In the genomic region with DNA sequence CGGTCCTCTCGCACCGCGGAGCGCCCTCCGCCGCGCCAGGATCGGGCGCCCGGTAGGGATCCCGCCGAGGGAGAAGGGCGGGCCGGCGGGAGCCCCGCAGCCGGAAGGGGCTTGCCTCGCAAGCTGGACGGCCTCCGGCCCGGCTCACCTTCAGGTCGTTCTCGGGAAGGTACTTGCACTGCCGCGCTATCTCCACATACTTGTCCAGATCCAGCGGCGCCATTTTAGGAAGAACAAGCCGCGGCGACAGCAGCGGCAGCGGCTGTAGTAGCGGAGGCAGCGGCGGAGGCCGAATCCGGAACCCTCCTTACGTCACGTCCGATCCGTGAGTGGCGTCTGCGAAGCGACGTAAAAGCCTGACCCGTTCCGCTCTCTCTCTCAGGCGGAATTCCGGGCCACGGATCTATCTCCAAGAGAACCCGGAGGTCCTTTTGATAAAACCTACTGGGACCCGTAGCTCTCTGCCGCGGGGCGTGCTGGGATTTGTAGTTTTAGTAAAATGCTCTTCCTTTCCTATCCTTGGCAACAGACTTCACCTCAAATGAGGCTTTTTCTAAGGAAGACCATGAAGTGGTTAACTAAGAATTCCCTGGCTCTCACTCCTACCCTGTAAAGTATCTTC, we compare ENCODE assay signal across 8 mouse cellular contexts. TPM values are rescaled to one million over a fixed set of nuclear protein-coding genes. Genes with fewer than 3 reads are reported as not detected.
DNase-seq lines count a peak whose midpoint lies in the region; ATAC-seq and TF ChIP-seq lines count a peak whose summit lies in the region.

Gene Ppp6c, minus strand, starts transcription at position 433 of the 622 bp plus-strand sequence.

- H3K4me3 ChIP-seq in ES-E14 (ENCODE audit: insufficient read depth in 1 of 2, low read depth in 1 of 2, low read length in 2 of 2, poor library complexity in 1 of 2, severe bottlenecking in 1 of 2), result peak within 1 kb of the TSS; percentile 82 to 87
- peak within 1 kb of the TSS; percentile 95 for H3K4me3 ChIP-seq in forebrain, embryonic 15.5 days
- peak within 1 kb of the TSS; percentile 86 for H3K4me3 ChIP-seq in lung, adult 2 months (replicated peaks; ENCODE audit: extremely low read depth, low read depth, low read length)

- peak; percentile 99 for ATAC-seq in forebrain, embryonic 15.5 days (replicated peaks)
- ATAC-seq in neutrophil, adult 5-6 weeks (ENCODE audit: extremely low read depth, insufficient number of reproducible peaks, low FRiP score, poor library complexity, severe bottlenecking), result peak; percentile 98

- DNase-seq in ES-E14 (ENCODE audit: low read depth, low spot score), result peak; percentile 92
- peak; percentile 95 for DNase-seq in cerebellum, adult 11-12 months
- DNase-seq in heart, postnatal 25 days (ENCODE audit: low spot score), result peak; percentile 88
- DNase-seq in layer of hippocampus, adult 18-20 months (ENCODE audit: low spot score in 2 of 2), result peak; percentile 93 to 99
- DNase-seq in lung, adult 2 months, result peak; percentile 92
- DNase-seq in thymus, adult 18-20 months, result peak; percentile 86 to 92

- intact Hi-C loops in heart, postnatal 25 days (cut with DNase I), result loop anchor here (10.0 kb wide), 1 partner anchor 871 kb away; no protein-coding TSS in a partner anchor

- H3K4me2 ChIP-seq in forebrain, embryonic 15.5 days (replicated peaks), result peak within 1 kb of the TSS; percentile 52

- under 1% methylated on average over 53 of the region's 56 CpGs for WGBS in forebrain, embryonic 15.5 days
- under 1% methylated on average over 56 of the region's 56 CpGs for WGBS in lung, adult 2 months

- peak; percentile 87 for TF ChIP-seq POLR2A in lung, adult 2 months (IDR thresholded peaks at IDR 0.05; ENCODE audit: borderline replicate concordance, extremely low read depth, low read depth, low read length)

- H3K36me3 ChIP-seq in ES-E14 (ENCODE audit: control insufficient read depth, insufficient read depth, low read length, poor library complexity, severe bottlenecking), result no peaks in the 10 kb centered on the region
- H3K36me3 ChIP-seq in forebrain, embryonic 15.5 days, result no peaks in the 10 kb centered on the region

- peak within 1 kb of the TSS; percentile 86 for H3K9ac ChIP-seq in ES-E14 (ENCODE audit: insufficient read depth, low read depth, low read length, poor library complexity, severe bottlenecking)
- H3K9ac ChIP-seq in forebrain, embryonic 15.5 days (replicated peaks), result peak within 1 kb of the TSS; percentile 92

- no peaks in the 10 kb centered on the region for H3K4me1 ChIP-seq in ES-E14 (ENCODE audit: control insufficient read depth in 2 of 2, insufficient read depth in 2 of 2, low read length in 2 of 2, poor library complexity in 1 of 2)
- peaks cover 27% of the 10 kb centered on the region for H3K4me1 ChIP-seq in forebrain, embryonic 15.5 days
- peaks cover 7% of the 10 kb centered on the region for H3K4me1 ChIP-seq in lung, adult 2 months (ENCODE audit: control insufficient read depth, insufficient read depth, low read length)

- H3K9me3 ChIP-seq in ES-E14 (ENCODE audit: control insufficient read depth, insufficient read depth, low read depth, low read length), result no peaks in the 10 kb centered on the region
- no peaks in the 10 kb centered on the region for H3K9me3 ChIP-seq in forebrain, embryonic 15.5 days

- peak within 1 kb of the TSS; percentile 32 for H3K27ac ChIP-seq in ES-E14 (ENCODE audit: insufficient read depth, low read depth, low read length, poor library complexity, severe bottlenecking)
- peak within 1 kb of the TSS; percentile 96 for H3K27ac ChIP-seq in forebrain, embryonic 15.5 days (replicated peaks)

- in situ Hi-C loops in ES-E14 (cut with MboI; ENCODE audit: low sequenced_read_pairs in 2 of 2, unreplicated experiment in 2 of 2), result no loop called here

- H3K27me3 ChIP-seq in forebrain, embryonic 15.5 days, result no peaks in the 10 kb centered on the region

- no peak for TF ChIP-seq CTCF in lung, adult 2 months (IDR thresholded peaks at IDR 0.05; ENCODE audit: insufficient read depth, low read length)

TF ChIP-seq in ES-E14, 5 proteins besides CTCF, POLR2A, EP300 and RAD21:
- peak; percentile 98 for TF ChIP-seq HCFC1 (IDR thresholded peaks at IDR 0.05; ENCODE audit: borderline replicate concordance, insufficient read depth, low read length)
- no peak for TF ChIP-seq CHD2 (IDR thresholded peaks at IDR 0.05; ENCODE audit: low read depth, low read length)
- TF ChIP-seq ZNF384 (IDR thresholded peaks at IDR 0.05; ENCODE audit: low read depth, low read length), result no peak
- TF ChIP-seq ZC3H11A (IDR thresholded peaks at IDR 0.05; ENCODE audit: borderline replicate concordance, low read depth, low read length), result no peak

RNA-seq across cellular contexts. Expression of gene Ppp6c, which starts in this region (rescaled TPM):
- total RNA-seq in ES-E14 (2012; rRNA removed), result 16.3 and 23.8 TPM in 2 replicates
- polyA plus RNA-seq in forebrain, embryonic 15.5 days (2015; fragmentation: Nextera tagmentation; extraction: Ambion mirVana), result 74.9 and 75.7 TPM in 2 replicates
- total RNA-seq in heart, postnatal 25 days (2021), result 10 to 100 TPM; 55.8 to 62.0 TPM
- 10 to 100 TPM; 67.7 to 68.4 TPM for total RNA-seq in layer of hippocampus, adult 18-20 months (2021)
- polyA plus RNA-seq in lung, adult 2 months (2012; rRNA removed), result 17.3 and 24.1 TPM in 2 replicates
- total RNA-seq in neutrophil, adult 5-6 weeks (2017), result 46.8 and 49.8 TPM in 2 replicates

Comparison
In these comparisons a context has a peak if more than half of its experiments do, and no peak if none do; other contexts are left out.
1. Peak in every context shown above with its lines: DNase-seq, ATAC-seq, H3K4me3 ChIP-seq and H3K27ac ChIP-seq.